Mouse (Mus musculus) megakaryocyte progenitor cell, adult 5-6 weeks (primary cell): ENCODE measurements around the gene Gstm4. TPM values are rescaled to one million over a fixed set of nuclear protein-coding genes. Genes with fewer than 3 reads are reported as not detected.
A peak's percentile ranks its signal among the peaks of the same experiment; 100 is the strongest.
"Not testable (repeated sequence)": the region's sequence is repeated elsewhere in the genome, so short reads cannot be mapped to it uniquely, and the experiment has no call there.

ENCODE experiments used
- ATAC-seq: replicated peaks from 2 replicates; pipeline ENCODE4 v1.8.0; 2016; ENCODE audit warnings: mild to moderate bottlenecking, moderate TSS enrichment, inconsistent platforms; ENCODE audit not compliant: poor library complexity
- total RNA-seq, 2 experiments: library from RNA; stranded (forward) in 1 of 2; stranded (reverse) in 1 of 2; fragments of 157-497, 149-512 nt in 1 of 2; fragments of 200-1000 nt in 1 of 2; gene quantifications; 2 replicates each; pipeline versions ENCODE4 v1.2.3 to v1.2.4; 2015 to 2017

The Gstm4 gene
- total RNA-seq, 2 experiments from 2014 or later, result 15.8 to 22.1 TPM

- peak; percentile 89 for ATAC-seq
Measured at GRCm38 (mm10) chr3:108070295-108071293, 25.9 kb upstream of the Gstm4 start.

GRCm38 (mm10) chr3:108069231-108069870 lies 24.7 kb upstream of the Gstm4 start:
- peak; percentile 68 for ATAC-seq

GRCm38 (mm10) chr3:108068826-108069225 lies 24.1 kb upstream of the Gstm4 start:
- ATAC-seq, result no peak

- no peak for ATAC-seq
Measured at GRCm38 (mm10) chr3:108067370-108067934, 22.8 kb upstream of the Gstm4 start.

GRCm38 (mm10) chr3:108065551-108065950 lies 20.9 kb upstream of the Gstm4 start:
- ATAC-seq, result no peak

GRCm38 (mm10) chr3:108064672-108065071 lies 20.0 kb upstream of the Gstm4 start:
- no peak for ATAC-seq

- no peak for ATAC-seq
Measured at GRCm38 (mm10) chr3:108062648-108063047, 18.0 kb upstream of the Gstm4 start.

- peak; percentile 89 for ATAC-seq
Measured at GRCm38 (mm10) chr3:108061420-108061819, 16.7 kb upstream of the Gstm4 start.

- peak; percentile 71 for ATAC-seq
Measured at GRCm38 (mm10) chr3:108050493-108050892, 5.8 kb upstream of the Gstm4 start.

GRCm38 (mm10) chr3:108048306-108048705 lies 3.6 kb upstream of the Gstm4 start:
- no peak for ATAC-seq

GRCm38 (mm10) chr3:108046944-108047655 lies 2.4 kb upstream of the Gstm4 start:
- 0 out of 2 replicates have a peak, but pooled peaks have one; percentile 2 for ATAC-seq

- ATAC-seq, result no peak
Measured at GRCm38 (mm10) chr3:108033156-108033555, 11.5 kb downstream of the Gstm4 start.

- ATAC-seq, result no peak
Measured at GRCm38 (mm10) chr3:108032113-108032512, 12.6 kb downstream of the Gstm4 start.

- no peak for ATAC-seq
Measured at GRCm38 (mm10) chr3:108028641-108029365, 15.9 kb downstream of the Gstm4 start.

GRCm38 (mm10) chr3:108026597-108026996 lies 18.1 kb downstream of the Gstm4 start:
- no peak for ATAC-seq

- ATAC-seq, result 0 out of 2 replicates have a peak, but pooled peaks have one; percentile 26
Measured at GRCm38 (mm10) chr3:108026049-108026448, 18.6 kb downstream of the Gstm4 start.

GRCm38 (mm10) chr3:108025318-108025717 lies 19.4 kb downstream of the Gstm4 start:
- no peak for ATAC-seq

- ATAC-seq, result peak; percentile 32
Measured at GRCm38 (mm10) chr3:108022650-108023049, 22.0 kb downstream of the Gstm4 start.

- not testable (repeated sequence) for ATAC-seq
Measured at GRCm38 (mm10) chr3:108020351-108021022, 24.2 kb downstream of the Gstm4 start.
